Mouse (Mus musculus) liver, embryonic 11.5 days (tissue): ENCODE measurements around the gene Cox11. TPM values are rescaled to one million over a fixed set of nuclear protein-coding genes. Genes with fewer than 3 reads are reported as not detected.

Source experiments
- ATAC-seq: fragments of 200-750 bp; cut with Nextera tagmentation; replicated peaks from 2 replicates; pipeline ENCODE4 v1.8.0; 2017; ENCODE audit warnings: moderate number of reproducible peaks, mild to moderate bottlenecking, moderate TSS enrichment, moderate library complexity; ENCODE audit not compliant: low FRiP score
- DNase-seq: peaks from one replicate; pipeline ENCODE4 v3.0.0-alpha.2; 2017; ENCODE audit warnings: low spot score
- H3K27ac ChIP-seq: fragments of 300-500 bp; sonication (generic); 2 replicates; pipeline ENCODE4 v1.5.1; 2014; ENCODE audit warnings: mild to moderate bottlenecking, low read depth, low read length, control low read depth
- H3K27me3 ChIP-seq: fragments of 300-500 bp; sonication (generic); replicated peaks from 2 replicates; pipeline ENCODE4 v1.6.1; 2014; ENCODE audit warnings: low read length, mixed read lengths; ENCODE audit not compliant: control insufficient read depth, insufficient read depth
- H3K36me3 ChIP-seq: fragments of 300-500 bp; sonication (generic); 2 replicates; pipeline ENCODE4 v1.6.1; 2014; ENCODE audit warnings: mild to moderate bottlenecking, low read length, moderate library complexity, mixed read lengths; ENCODE audit not compliant: control insufficient read depth, insufficient read depth
- H3K4me1 ChIP-seq: fragments of 300-500 bp; sonication (generic); replicated peaks from 2 replicates; pipeline ENCODE4 v1.6.1; 2014; ENCODE audit warnings: low read length, mixed read lengths; ENCODE audit not compliant: control insufficient read depth, insufficient read depth
- H3K4me2 ChIP-seq: fragments of 300-500 bp; sonication (generic); 2 replicates; pipeline ENCODE4 v1.6.1; 2014; ENCODE audit warnings: mild to moderate bottlenecking, control low read depth, moderate library complexity
- H3K4me3 ChIP-seq: fragments of 300-500 bp; sonication (generic); 2 replicates; pipeline ENCODE4 v1.5.1; 2014; ENCODE audit warnings: low read depth, low read length, control low read depth
- H3K9ac ChIP-seq: fragments of 300-500 bp; sonication (generic); 2 replicates; pipeline ENCODE4 v1.6.1; 2014; ENCODE audit warnings: low read depth, low read length, control low read depth
- H3K9me3 ChIP-seq: fragments of 300-500 bp; sonication (generic); 2 replicates; pipeline ENCODE4 v1.6.1; 2016; ENCODE audit warnings: low read length, inconsistent platforms, mixed read lengths; ENCODE audit not compliant: control insufficient read depth
- whole genome bisulfite sequencing: fragments of 180-500 bp; shearing (Covaris S2); extraction: QIAGEN DNeasy Blood & Tissue Kit; methylation state at CpG from one replicate; pipeline ENCODE4 v1.1.7; 2014; 5-methylcytosine and 5-hydroxymethylcytosine counted together
- polyA plus RNA-seq: library from polyadenylated mRNA; unstranded; fragments of >200 nt; fragmentation: Nextera tagmentation; extraction: Ambion mirVana; gene quantifications from 2 replicates; pipeline ENCODE4 v1.2.1, GENCODE M21; 2014

The Cox11 gene
- polyA plus RNA-seq, 1 experiment from 2014 or later, result 28.8 TPM

GRCm38 (mm10) chr11:90657527-90657926, 19.6 kb downstream of the Cox11 start:
- no peak overlapping the region for H3K4me2 ChIP-seq
- H3K4me1 ChIP-seq, result peaks cover 3% of the 10 kb centered on the region
- H3K27me3 ChIP-seq, result no peaks in the 10 kb centered on the region
- no peak overlapping the region for H3K27ac ChIP-seq
- DNase-seq (no peak), ATAC-seq (no peak)
- H3K9me3 ChIP-seq, result no peaks in the 10 kb centered on the region
- WGBS, result 92% methylated on average over 12 of the region's 12 CpGs
- peaks cover 46% of the 10 kb centered on the region for H3K36me3 ChIP-seq
- no peak overlapping the region for H3K4me3 ChIP-seq
- H3K9ac ChIP-seq, result no peak overlapping the region

GRCm38 (mm10) chr11:90660662-90661061, 22.7 kb downstream of the Cox11 start:
- WGBS, result 87% methylated on average over 4 of the region's 4 CpGs
- Histone ChIP-seq H3K9me3 (no peaks in the 10 kb centered on the region), H3K4me3 (no peak overlapping the region), H3K4me1 (peaks cover 34% of the 10 kb centered on the region), H3K4me2 (no peak overlapping the region), H3K36me3 (peaks cover 33% of the 10 kb centered on the region), H3K9ac (no peak overlapping the region), H3K27me3 (no peaks in the 10 kb centered on the region), H3K27ac (no peak overlapping the region)
- no peak for ATAC-seq
- no peak for DNase-seq

GRCm38 (mm10) chr11:90663052-90663451, 25.1 kb downstream of the Cox11 start:
- peak; percentile 76 for ATAC-seq
- peak overlapping the region; percentile 66 for H3K4me2 ChIP-seq
- no peaks in the 10 kb centered on the region for H3K27me3 ChIP-seq
- peaks cover 16% of the 10 kb centered on the region; the same call in 1 of the 2 replicates for H3K36me3 ChIP-seq
- H3K4me3 ChIP-seq, result no peak overlapping the region
- H3K4me1 ChIP-seq, result peaks cover 45% of the 10 kb centered on the region
- no peak for DNase-seq
- 37% methylated on average over 3 of the region's 3 CpGs for WGBS
- H3K9ac ChIP-seq, result peak overlapping the region; percentile 4; the same call in 1 of the 2 replicates
- H3K27ac ChIP-seq, result peak overlapping the region; percentile 98
- no peaks in the 10 kb centered on the region for H3K9me3 ChIP-seq

- ATAC-seq, result peak; percentile 9; the same call in 1 of the 2 replicates
- Histone ChIP-seq H3K9me3 (no peaks in the 10 kb centered on the region), H3K9ac (peak overlapping the region; percentile 64), H3K4me1 (peaks cover 45% of the 10 kb centered on the region), H3K27me3 (no peaks in the 10 kb centered on the region), H3K36me3 (peaks cover 17% of the 10 kb centered on the region; the same call in 1 of the 2 replicates), H3K4me3 (peak overlapping the region; percentile 12; the same call in 1 of the 2 replicates), H3K27ac (peak overlapping the region; percentile 98), H3K4me2 (peak overlapping the region; percentile 66)
- 44% methylated on average over 5 of the region's 5 CpGs for WGBS
- DNase-seq, result no peak
These were observed 25.8 kb downstream of the Cox11 start for GRCm38 (mm10) chr11:90663618-90664297.

GRCm38 (mm10) chr11:90664345-90664986, 26.5 kb downstream of the Cox11 start:
- Histone ChIP-seq H3K36me3 (peaks cover 13% of the 10 kb centered on the region; the same call in 1 of the 2 replicates), H3K4me2 (peak overlapping the region; percentile 66), H3K27me3 (no peaks in the 10 kb centered on the region), H3K9ac (peak overlapping the region; percentile 64), H3K9me3 (no peaks in the 10 kb centered on the region), H3K4me3 (peak overlapping the region; percentile 12; the same call in 1 of the 2 replicates), H3K27ac (peak overlapping the region; percentile 98), H3K4me1 (peaks cover 45% of the 10 kb centered on the region)
- DNase-seq (peak; percentile 53), ATAC-seq (peak; percentile 88)
- WGBS, result 6% methylated on average over 8 of the region's 8 CpGs

- Histone ChIP-seq H3K9me3 (no peaks in the 10 kb centered on the region), H3K27ac (peak overlapping the region; percentile 98), H3K27me3 (no peaks in the 10 kb centered on the region), H3K4me3 (no peak overlapping the region), H3K36me3 (peaks cover 15% of the 10 kb centered on the region; the same call in 1 of the 2 replicates), H3K4me2 (peak overlapping the region; percentile 66), H3K9ac (peak overlapping the region; percentile 64), H3K4me1 (peaks cover 45% of the 10 kb centered on the region)
- WGBS, result 46% methylated on average over 6 of the region's 6 CpGs
- no peak for ATAC-seq
- no peak for DNase-seq
These were observed 27.2 kb downstream of the Cox11 start for GRCm38 (mm10) chr11:90665161-90665560.

DNA sequence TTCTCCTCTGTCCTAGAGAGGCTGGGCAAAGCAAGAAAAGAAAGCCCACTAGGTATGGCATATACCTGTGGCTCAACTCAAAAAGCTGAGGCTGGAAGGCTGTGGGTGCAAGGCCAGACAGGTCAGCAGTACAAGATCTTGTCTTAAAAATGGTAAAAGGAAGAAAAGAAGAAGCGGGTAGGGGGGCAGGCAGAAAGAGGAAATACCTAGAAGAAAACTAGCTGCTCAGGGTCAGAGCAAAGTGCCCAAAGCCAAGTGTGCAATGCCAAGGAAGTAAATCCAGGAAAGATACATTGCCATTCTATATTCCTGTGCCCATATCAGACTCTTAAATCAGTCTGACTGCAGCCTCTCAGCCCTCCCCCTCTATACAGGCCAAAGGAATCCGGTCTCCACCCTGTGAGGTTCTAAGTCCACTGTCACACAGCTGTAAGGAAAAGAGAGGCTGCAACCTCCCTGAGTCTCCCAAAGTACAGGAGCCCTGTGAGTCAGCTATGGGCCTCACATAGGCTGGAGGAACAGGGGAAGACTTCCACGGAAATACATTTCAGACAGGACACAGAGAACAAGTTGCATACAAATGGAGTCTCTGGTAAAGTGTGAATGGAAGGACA, 28.3 kb downstream of the Cox11 start:
- DNase-seq (no peak), ATAC-seq (peak; percentile 61)
- H3K27me3 ChIP-seq, result no peaks in the 10 kb centered on the region
- peak overlapping the region; percentile 98 for H3K27ac ChIP-seq
- peaks cover 45% of the 10 kb centered on the region for H3K4me1 ChIP-seq
- peaks cover 12% of the 10 kb centered on the region; the same call in 1 of the 2 replicates for H3K36me3 ChIP-seq
- 37% methylated on average over 3 of the region's 3 CpGs for WGBS
- no peak overlapping the region for H3K4me3 ChIP-seq
- H3K4me2 ChIP-seq, result peak overlapping the region; percentile 43
- H3K9ac ChIP-seq, result 0 out of 2 replicates have a peak overlapping the region, but pooled peaks have one; percentile 21
- no peaks in the 10 kb centered on the region for H3K9me3 ChIP-seq

- ATAC-seq, result peak; percentile 72
These were observed 28.9 kb downstream of the Cox11 start for GRCm38 (mm10) chr11:90666916-90667315.

More at GRCm38 (mm10) chr11:90666916-90667315, 28.9 kb downstream of the Cox11 start:
- Histone ChIP-seq H3K27ac (peak overlapping the region; percentile 98), H3K9me3 (no peaks in the 10 kb centered on the region), H3K4me2 (peak overlapping the region; percentile 43), H3K36me3 (peaks cover 5% of the 10 kb centered on the region; the same call in 1 of the 2 replicates), H3K4me1 (peaks cover 45% of the 10 kb centered on the region), H3K27me3 (no peaks in the 10 kb centered on the region), H3K9ac (peak overlapping the region; percentile 21; the same call in 1 of the 2 replicates), H3K4me3 (no peak overlapping the region)
- WGBS, result 49% methylated on average over 4 of the region's 4 CpGs
- no peak for DNase-seq
